Mouse (Mus musculus): ENCODE data around the gene Fam208b. TPM values are rescaled to one million over a fixed set of nuclear protein-coding genes. Genes with fewer than 3 reads are reported as not detected.

The Fam208b gene
- polyA plus RNA-seq, 1 experiment from 2014 or later: 19.5 TPM

GRCm38 (mm10) chr13:3547856-3548255, 63.1 kb downstream of the Fam208b start:
- Histone ChIP-seq H3K9ac (no peak overlapping the region), H3K4me2 (no peak overlapping the region), H3K27me3 (no peaks in the 10 kb centered on the region), H3K36me3 (ENCODE audit: poor library complexity, severe bottlenecking) (peaks cover 29% of the 10 kb centered on the region), H3K4me1 (peaks cover 24% of the 10 kb centered on the region), H3K27ac (no peak overlapping the region), H3K4me3 (no peak overlapping the region), H3K9me3 (replicated peaks) (no peaks in the 10 kb centered on the region)
- ATAC-seq: no peak
- WGBS: 95% methylated on average over 6 of the region's 6 CpGs

GRCm38 (mm10) chr13:3547410-3547809, 63.5 kb downstream of the Fam208b start:
- H3K4me1 ChIP-seq: peaks cover 28% of the 10 kb centered on the region
- no peak overlapping the region for H3K9ac ChIP-seq
- 87% methylated on average over 3 of the region's 3 CpGs for WGBS
- H3K4me3 ChIP-seq: no peak overlapping the region
- no peaks in the 10 kb centered on the region for H3K27me3 ChIP-seq
- ATAC-seq: no peak
- no peak overlapping the region for H3K4me2 ChIP-seq
- H3K27ac ChIP-seq: no peak overlapping the region
- H3K9me3 ChIP-seq (replicated peaks): no peaks in the 10 kb centered on the region
- peaks cover 25% of the 10 kb centered on the region for H3K36me3 ChIP-seq (ENCODE audit: poor library complexity, severe bottlenecking)

- Histone ChIP-seq H3K4me2 (no peak overlapping the region), H3K9ac (no peak overlapping the region), H3K36me3 (ENCODE audit: poor library complexity, severe bottlenecking) (peaks cover 13% of the 10 kb centered on the region), H3K4me1 (peaks cover 51% of the 10 kb centered on the region), H3K4me3 (no peak overlapping the region), H3K27ac (no peak overlapping the region), H3K27me3 (no peaks in the 10 kb centered on the region), H3K9me3 (replicated peaks) (no peaks in the 10 kb centered on the region)
- ATAC-seq: no peak
- 74% methylated on average over 5 of the region's 5 CpGs for WGBS
Measured at GRCm38 (mm10) chr13:3544925-3545324, 66.0 kb downstream of the Fam208b start.

GRCm38 (mm10) chr13:3544077-3544874, 66.6 kb downstream of the Fam208b start:
- H3K36me3 ChIP-seq (ENCODE audit: poor library complexity, severe bottlenecking): peaks cover 10% of the 10 kb centered on the region
- WGBS: 90% methylated on average over 4 of the region's 4 CpGs
- H3K4me1 ChIP-seq: peaks cover 57% of the 10 kb centered on the region
- H3K27me3 ChIP-seq: no peaks in the 10 kb centered on the region
- no peak overlapping the region for H3K9ac ChIP-seq
- no peak overlapping the region for H3K27ac ChIP-seq
- H3K4me3 ChIP-seq: no peak overlapping the region
- no peaks in the 10 kb centered on the region for H3K9me3 ChIP-seq (replicated peaks)
- no peak overlapping the region for H3K4me2 ChIP-seq
- no peak for ATAC-seq

GRCm38 (mm10) chr13:3541159-3541782, 69.6 kb downstream of the Fam208b start:
- Histone ChIP-seq H3K4me3 (no peak overlapping the region; the same call in 1 of the 2 replicates), H3K9ac (no peak overlapping the region; the same call in 1 of the 2 replicates), H3K9me3 (replicated peaks) (0 out of 2 replicates have a peak, but pooled peaks cover 4% of the 10 kb centered on the region), H3K27me3 (no peaks in the 10 kb centered on the region), H3K27ac (peak overlapping the region; percentile 54), H3K36me3 (ENCODE audit: poor library complexity, severe bottlenecking) (no peaks in the 10 kb centered on the region), H3K4me2 (peak overlapping the region; percentile 76), H3K4me1 (peaks cover 68% of the 10 kb centered on the region)
- 32% methylated on average over 2 of the region's 2 CpGs for WGBS
- no peak for ATAC-seq

- Histone ChIP-seq H3K4me1 (peaks cover 58% of the 10 kb centered on the region), H3K9me3 (replicated peaks) (0 out of 2 replicates have a peak, but pooled peaks cover 6% of the 10 kb centered on the region), H3K9ac (peak overlapping the region; percentile 48), H3K4me2 (peak overlapping the region; percentile 76), H3K36me3 (ENCODE audit: poor library complexity, severe bottlenecking) (no peaks in the 10 kb centered on the region), H3K27ac (no peak overlapping the region), H3K27me3 (no peaks in the 10 kb centered on the region), H3K4me3 (peak overlapping the region; percentile 94)
- no peak for ATAC-seq
- WGBS: 2% methylated on average over 2 of the region's 2 CpGs
Measured at GRCm38 (mm10) chr13:3540166-3540565, 70.7 kb downstream of the Fam208b start.

- Histone ChIP-seq H3K4me2 (peak overlapping the region; percentile 76), H3K9ac (peak overlapping the region; percentile 97), H3K27ac (peak overlapping the region; percentile 97), H3K9me3 (replicated peaks) (0 out of 2 replicates have a peak, but pooled peaks cover 6% of the 10 kb centered on the region), H3K27me3 (no peaks in the 10 kb centered on the region), H3K36me3 (ENCODE audit: poor library complexity, severe bottlenecking) (no peaks in the 10 kb centered on the region), H3K4me1 (peaks cover 50% of the 10 kb centered on the region), H3K4me3 (peak overlapping the region; percentile 94)
- ATAC-seq: no peak
- WGBS: 1% methylated on average over 15 of the region's 15 CpGs
Measured at GRCm38 (mm10) chr13:3538969-3539562, 71.8 kb downstream of the Fam208b start.

GRCm38 (mm10) chr13:3538223-3538968, 72.5 kb downstream of the Fam208b start:
- WGBS: under 1% methylated on average over 47 of the region's 59 CpGs

GRCm38 (mm10) chr13:3537594-3538222, 73.2 kb downstream of the Fam208b start, which contains the start of gene Gdi2:
TSS of gene Gdi2 (plus strand) at chr13:3538063.
- H3K36me3 ChIP-seq (ENCODE audit: poor library complexity, severe bottlenecking): no peaks in the 10 kb centered on the region
- 0 out of 2 replicates have a peak, but pooled peaks cover 6% of the 10 kb centered on the region for H3K9me3 ChIP-seq (replicated peaks)
- no peaks in the 10 kb centered on the region for H3K27me3 ChIP-seq
- H3K9ac ChIP-seq: peak within 1 kb of the TSS; percentile 97
- H3K4me2 ChIP-seq: peak within 1 kb of the TSS; percentile 76
- peak within 1 kb of the TSS; percentile 98 for H3K27ac ChIP-seq
- under 1% methylated on average over 35 of the region's 47 CpGs for WGBS
- peak; percentile 97 for ATAC-seq
- peak within 1 kb of the TSS; percentile 94 for H3K4me3 ChIP-seq
- peaks cover 43% of the 10 kb centered on the region for H3K4me1 ChIP-seq

More at GRCm38 (mm10) chr13:3538223-3538968, 72.5 kb downstream of the Fam208b start:
- Histone ChIP-seq H3K4me3 (peak overlapping the region; percentile 94), H3K36me3 (ENCODE audit: poor library complexity, severe bottlenecking) (no peaks in the 10 kb centered on the region), H3K9me3 (replicated peaks) (0 out of 2 replicates have a peak, but pooled peaks cover 6% of the 10 kb centered on the region), H3K4me1 (peaks cover 44% of the 10 kb centered on the region), H3K4me2 (peak overlapping the region; percentile 76), H3K27ac (peak overlapping the region; percentile 97), H3K27me3 (no peaks in the 10 kb centered on the region), H3K9ac (peak overlapping the region; percentile 97)
- ATAC-seq: peak; percentile 63

- Histone ChIP-seq H3K9me3 (replicated peaks) (0 out of 2 replicates have a peak, but pooled peaks cover 6% of the 10 kb centered on the region), H3K27ac (no peak overlapping the region), H3K4me3 (no peak overlapping the region), H3K4me1 (peaks cover 9% of the 10 kb centered on the region), H3K4me2 (no peak overlapping the region), H3K9ac (no peak overlapping the region), H3K36me3 (ENCODE audit: poor library complexity, severe bottlenecking) (no peaks in the 10 kb centered on the region), H3K27me3 (no peaks in the 10 kb centered on the region)
- ATAC-seq: no peak
- 95% methylated on average over 4 of the region's 4 CpGs for WGBS
Measured at GRCm38 (mm10) chr13:3534146-3534545, 76.8 kb downstream of the Fam208b start.

- 72% methylated on average over 4 of the region's 4 CpGs for WGBS
- Histone ChIP-seq H3K4me2 (no peak overlapping the region), H3K27ac (no peak overlapping the region), H3K9me3 (replicated peaks) (0 out of 2 replicates have a peak, but pooled peaks cover 6% of the 10 kb centered on the region), H3K4me3 (no peak overlapping the region), H3K4me1 (peaks cover 6% of the 10 kb centered on the region), H3K27me3 (no peaks in the 10 kb centered on the region), H3K9ac (no peak overlapping the region), H3K36me3 (ENCODE audit: poor library complexity, severe bottlenecking) (no peaks in the 10 kb centered on the region)
- ATAC-seq: no peak
Measured at GRCm38 (mm10) chr13:3532451-3532850, 78.5 kb downstream of the Fam208b start.

Measured in forebrain, embryonic 13.5 days (tissue).